Mouse (Mus musculus): Measurements from ENCODE around the gene Ptpro.

The Ptpro gene

GRCm38 (mm10) chr6:137252194-137252886 is at the start of gene Ptpro:
Ptpro (plus strand) TSS chr6:137252319.
- DNase-seq (ENCODE audit: low read depth, low spot score): peak; percentile 63

DNA sequence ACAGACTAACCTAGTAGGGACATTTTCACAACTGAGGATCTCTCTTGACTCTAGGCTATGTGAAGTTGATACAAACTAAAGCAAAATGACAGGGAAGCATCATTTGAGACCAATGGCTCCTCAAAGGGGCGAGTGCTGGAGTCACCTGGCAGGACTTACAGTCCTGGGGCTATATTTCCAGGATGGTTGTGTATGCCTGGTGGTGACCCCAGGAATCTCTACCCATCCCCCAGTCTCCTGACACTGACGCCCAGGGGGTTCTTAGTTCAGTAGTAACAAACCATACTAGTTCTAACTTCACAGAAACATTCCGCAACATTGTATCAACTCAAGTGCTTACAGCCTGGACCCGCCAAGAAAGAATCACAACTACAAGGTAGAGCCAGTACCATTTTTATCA is 49.5 kb upstream of the Ptpro start:
- no peak for DNase-seq (ENCODE audit: low read depth, low spot score)

- DNase-seq (ENCODE audit: low read depth, low spot score): peak; percentile 51
These were observed 46.3 kb upstream of the Ptpro start for GRCm38 (mm10) chr6:137205662-137206400.

DNA sequence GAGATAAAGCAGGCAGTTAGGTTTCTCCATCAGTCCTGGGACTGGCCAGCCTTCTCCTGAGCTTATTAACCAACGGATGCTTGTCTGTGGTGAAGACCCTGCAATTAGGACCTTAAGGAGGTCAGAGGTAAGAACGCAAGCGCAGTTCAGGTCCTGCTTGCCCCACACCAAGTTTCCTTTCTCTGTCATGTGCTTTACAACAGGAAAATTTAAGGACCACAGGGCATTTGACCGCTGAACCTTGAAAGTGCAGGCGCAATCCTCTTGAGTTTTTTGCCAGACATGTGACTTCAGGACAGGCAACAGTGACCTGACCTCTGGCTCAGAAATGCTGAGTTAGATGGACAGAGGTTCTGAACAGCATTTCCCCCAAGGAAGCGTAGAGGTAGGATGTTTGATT is 45.0 kb upstream of the Ptpro start:
- DNase-seq (ENCODE audit: low read depth, low spot score): no peak

DNA sequence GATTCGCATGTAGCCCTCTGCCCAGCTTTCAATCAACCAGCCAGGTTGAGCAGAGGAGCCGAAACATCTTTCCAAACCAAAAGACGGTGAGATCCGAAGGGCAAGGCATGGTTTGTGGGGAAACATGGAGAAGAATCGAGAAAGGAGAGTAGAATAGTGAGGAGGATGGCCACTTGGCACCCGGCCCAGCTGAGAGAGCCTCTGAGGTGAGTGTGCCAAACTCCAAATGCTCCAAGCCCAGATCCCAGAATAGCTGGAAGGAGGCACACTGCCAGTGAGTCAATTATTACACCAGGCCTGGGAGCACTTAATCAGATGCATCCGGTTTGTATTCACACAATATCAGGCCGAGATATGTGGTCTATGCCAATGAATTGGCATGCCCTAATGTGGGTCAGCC is 42.1 kb upstream of the Ptpro start:
- DNase-seq (ENCODE audit: low read depth, low spot score): no peak

DNA sequence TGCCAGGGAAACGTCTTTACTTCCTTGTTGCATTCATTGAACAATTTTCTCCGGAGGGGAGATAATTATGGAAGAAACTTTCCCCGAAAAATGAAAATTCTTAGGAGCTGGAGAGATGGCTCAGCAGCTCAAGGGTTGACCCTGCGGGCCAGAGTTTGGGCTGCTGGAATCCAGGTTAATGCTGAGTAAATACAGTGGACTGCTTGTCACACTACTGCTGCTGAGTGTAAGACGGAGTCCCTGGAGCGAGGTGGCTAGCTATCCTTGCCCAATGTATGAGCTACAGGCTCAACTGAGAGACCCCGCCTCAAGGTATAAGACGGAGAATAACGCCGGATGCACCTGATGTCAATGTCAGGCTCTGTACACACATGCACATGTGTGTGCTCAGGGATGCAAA is 41.1 kb upstream of the Ptpro start:
- no peak for DNase-seq (ENCODE audit: low read depth, low spot score)

GRCm38 (mm10) chr6:137211441-137211840 is 40.7 kb upstream of the Ptpro start:
- no peak for DNase-seq (ENCODE audit: low read depth, low spot score)

GRCm38 (mm10) chr6:137217841-137218463 is 34.2 kb upstream of the Ptpro start:
- DNase-seq (ENCODE audit: low read depth, low spot score): no peak

GRCm38 (mm10) chr6:137252887-137253242 is 746 bp downstream of the Ptpro start:
- DNase-seq (ENCODE audit: low read depth, low spot score): no peak

GRCm38 (mm10) chr6:137253415-137253814 is 1.3 kb downstream of the Ptpro start:
- DNase-seq (ENCODE audit: low read depth, low spot score): no peak

- DNase-seq (ENCODE audit: low read depth, low spot score): no peak
These were observed 8.9 kb downstream of the Ptpro start for GRCm38 (mm10) chr6:137261033-137261432.

- no peak for DNase-seq (ENCODE audit: low read depth, low spot score)
These were observed 10.0 kb downstream of the Ptpro start for GRCm38 (mm10) chr6:137262087-137262486.

GRCm38 (mm10) chr6:137268019-137268418 is 15.9 kb downstream of the Ptpro start:
- DNase-seq (ENCODE audit: low read depth, low spot score): no peak

GRCm38 (mm10) chr6:137268592-137268991 is 16.5 kb downstream of the Ptpro start:
- DNase-seq (ENCODE audit: low read depth, low spot score): no peak

- peak; percentile 67 for DNase-seq (ENCODE audit: low read depth, low spot score)
These were observed 20.4 kb downstream of the Ptpro start for GRCm38 (mm10) chr6:137272513-137272912.

DNA sequence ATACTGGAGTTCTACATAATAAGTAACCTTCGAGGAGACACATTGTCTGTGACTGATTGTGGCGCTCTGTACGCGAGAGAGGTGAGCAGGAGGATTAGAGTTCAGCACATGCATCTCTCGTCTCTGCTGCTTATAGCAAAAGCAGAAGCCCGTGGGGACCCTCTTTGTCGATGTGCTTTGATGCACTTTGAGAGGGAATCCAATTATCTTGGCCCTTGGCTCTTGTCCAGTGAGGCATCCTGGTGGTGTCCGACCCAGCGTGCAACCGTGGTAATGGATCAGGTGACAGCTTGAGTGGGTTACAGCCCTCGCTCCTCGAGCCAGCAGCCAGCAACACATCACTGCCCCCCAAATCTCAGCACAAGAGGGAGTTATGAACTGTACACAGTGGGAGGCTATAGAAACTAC is 25.5 kb downstream of the Ptpro start:
- no peak for DNase-seq (ENCODE audit: low read depth, low spot score)

DNA sequence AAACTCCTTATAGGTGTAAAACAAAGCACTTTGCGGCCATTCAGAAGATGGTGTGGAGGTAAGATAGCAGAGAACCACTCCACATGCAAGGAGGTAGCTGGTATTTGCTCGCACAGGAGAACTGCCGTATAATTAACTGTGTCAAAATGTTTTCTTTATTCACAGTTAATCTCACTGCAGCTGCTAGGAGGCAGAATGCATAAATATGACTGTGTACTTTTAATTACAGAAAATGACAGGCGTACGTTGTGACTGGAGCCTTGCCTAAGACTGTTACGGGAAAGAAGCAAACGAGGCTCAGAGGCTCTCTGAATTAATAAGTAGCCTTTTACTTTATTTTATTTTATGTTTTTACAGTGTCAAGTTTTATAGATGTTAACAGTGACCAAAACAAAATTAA is 27.5 kb downstream of the Ptpro start:
- no peak for DNase-seq (ENCODE audit: low read depth, low spot score)

- no peak for DNase-seq (ENCODE audit: low read depth, low spot score)
These were observed 29.5 kb downstream of the Ptpro start for GRCm38 (mm10) chr6:137281541-137282049.

GRCm38 (mm10) chr6:137282050-137282449 is 29.9 kb downstream of the Ptpro start:
- no peak for DNase-seq (ENCODE audit: low read depth, low spot score)

- no peak for DNase-seq (ENCODE audit: low read depth, low spot score)
These were observed 34.3 kb downstream of the Ptpro start for GRCm38 (mm10) chr6:137286376-137286775.

DNA sequence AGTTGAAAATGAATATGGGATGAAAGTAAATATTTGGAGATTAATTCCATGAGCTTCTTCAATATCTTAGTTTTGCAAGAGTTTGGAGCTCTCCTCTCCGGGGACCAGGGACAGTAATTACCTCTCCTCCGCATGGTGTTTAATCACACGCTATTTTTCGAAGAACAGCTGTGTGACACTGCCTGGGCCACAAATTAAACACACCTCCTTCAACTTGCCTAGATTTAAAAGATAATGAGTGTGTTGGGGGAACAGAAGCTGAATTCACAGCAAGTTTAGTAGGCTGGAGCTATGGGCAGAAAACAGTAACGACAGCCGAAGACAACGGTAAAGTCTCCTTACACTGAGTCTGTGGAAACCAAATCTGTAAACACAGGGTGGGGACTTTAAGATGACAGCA is 35.7 kb downstream of the Ptpro start:
- DNase-seq (ENCODE audit: low read depth, low spot score): no peak

GRCm38 (mm10) chr6:137288264-137288663 is 36.1 kb downstream of the Ptpro start:
- DNase-seq (ENCODE audit: low read depth, low spot score): no peak

- no peak for DNase-seq (ENCODE audit: low read depth, low spot score)
These were observed 40.3 kb downstream of the Ptpro start for GRCm38 (mm10) chr6:137292421-137292820.
